Mouse (Mus musculus): ENCODE results near the gene Mrpl10. TPM values are rescaled to one million over a fixed set of nuclear protein-coding genes. Genes with fewer than 3 reads are reported as not detected.

The Mrpl10 gene
- polyA plus RNA-seq, 1 experiment from 2014 or later = 71.9 TPM

- Histone ChIP-seq H3K27ac (0 out of 2 replicates have a peak overlapping the region, but pooled peaks have one; percentile 25), H3K4me3 (replicated peaks; ENCODE audit: low read depth, low read length) (peak overlapping the region; percentile 20), H3K27me3 (ENCODE audit: insufficient read depth, low read length) (no peaks in the 10 kb centered on the region; the same call in 1 of the 2 replicates), H3K9me3 (replicated peaks; ENCODE audit: low read length) (no peaks in the 10 kb centered on the region), H3K36me3 (ENCODE audit: insufficient read depth, low read length) (no peaks in the 10 kb centered on the region), H3K4me1 (replicated peaks; ENCODE audit: insufficient read depth, low read length) (peaks cover 17% of the 10 kb centered on the region), H3K9ac (ENCODE audit: low read depth, low read length) (peak overlapping the region; percentile 62), H3K4me2 (ENCODE audit: low read length) (peak overlapping the region; percentile 51)
- peak; percentile 60 for DNase-seq (ENCODE audit: low spot score)
- TF ChIP-seq CTCF (IDR thresholded peaks at IDR 0.05; ENCODE audit: low read depth) = no peak
- ATAC-seq (replicated peaks; ENCODE audit: low FRiP score, low read depth) = no peak
- WGBS = 13% methylated on average over 30 of the region's 30 CpGs
Observed at GRCm38 (mm10) chr11:96997380-96997956, 43.9 kb upstream of the Mrpl10 start.

GRCm38 (mm10) chr11:97003170-97003569, 38.2 kb upstream of the Mrpl10 start:
- Histone ChIP-seq H3K36me3 (ENCODE audit: insufficient read depth, low read length) (no peaks in the 10 kb centered on the region), H3K4me2 (ENCODE audit: low read length) (no peak overlapping the region), H3K27ac (no peak overlapping the region), H3K4me1 (replicated peaks; ENCODE audit: insufficient read depth, low read length) (no peaks in the 10 kb centered on the region), H3K4me3 (replicated peaks; ENCODE audit: low read depth, low read length) (no peak overlapping the region), H3K27me3 (ENCODE audit: insufficient read depth, low read length) (no peaks in the 10 kb centered on the region), H3K9me3 (replicated peaks; ENCODE audit: low read length) (no peaks in the 10 kb centered on the region), H3K9ac (ENCODE audit: low read depth, low read length) (no peak overlapping the region)
- 35% methylated on average over 5 of the region's 5 CpGs for WGBS
- DNase-seq (ENCODE audit: low spot score) (no peak), ATAC-seq (replicated peaks; ENCODE audit: low FRiP score, low read depth) (no peak)
- no peak for TF ChIP-seq CTCF (IDR thresholded peaks at IDR 0.05; ENCODE audit: low read depth)

GRCm38 (mm10) chr11:97007093-97007794, 34.1 kb upstream of the Mrpl10 start:
- no peaks in the 10 kb centered on the region for H3K4me1 ChIP-seq (replicated peaks; ENCODE audit: insufficient read depth, low read length)
- no peak overlapping the region for H3K4me3 ChIP-seq (replicated peaks; ENCODE audit: low read depth, low read length)
- no peaks in the 10 kb centered on the region for H3K9me3 ChIP-seq (replicated peaks; ENCODE audit: low read length)
- no peaks in the 10 kb centered on the region for H3K36me3 ChIP-seq (ENCODE audit: insufficient read depth, low read length)
- TF ChIP-seq CTCF (IDR thresholded peaks at IDR 0.05; ENCODE audit: low read depth) = no peak
- no peak overlapping the region for H3K9ac ChIP-seq (ENCODE audit: low read depth, low read length)
- no peak overlapping the region for H3K27ac ChIP-seq
- H3K27me3 ChIP-seq (ENCODE audit: insufficient read depth, low read length) = no peaks in the 10 kb centered on the region
- no peak overlapping the region for H3K4me2 ChIP-seq (ENCODE audit: low read length)
- 52% methylated on average over 9 of the region's 9 CpGs for WGBS
- ATAC-seq (replicated peaks; ENCODE audit: low FRiP score, low read depth) (no peak), DNase-seq (ENCODE audit: low spot score) (no peak)

GRCm38 (mm10) chr11:97009198-97009790, 32.1 kb upstream of the Mrpl10 start:
- Histone ChIP-seq H3K36me3 (ENCODE audit: insufficient read depth, low read length) (no peaks in the 10 kb centered on the region), H3K27me3 (ENCODE audit: insufficient read depth, low read length) (no peaks in the 10 kb centered on the region), H3K4me1 (replicated peaks; ENCODE audit: insufficient read depth, low read length) (no peaks in the 10 kb centered on the region), H3K4me3 (replicated peaks; ENCODE audit: low read depth, low read length) (no peak overlapping the region), H3K27ac (no peak overlapping the region), H3K4me2 (ENCODE audit: low read length) (no peak overlapping the region), H3K9me3 (replicated peaks; ENCODE audit: low read length) (no peaks in the 10 kb centered on the region), H3K9ac (ENCODE audit: low read depth, low read length) (no peak overlapping the region)
- DNase-seq (ENCODE audit: low spot score) (no peak), ATAC-seq (replicated peaks; ENCODE audit: low FRiP score, low read depth) (no peak)
- WGBS = 63% methylated on average over 8 of the region's 8 CpGs
- TF ChIP-seq CTCF (IDR thresholded peaks at IDR 0.05; ENCODE audit: low read depth) = no peak

- no peak for TF ChIP-seq CTCF (IDR thresholded peaks at IDR 0.05; ENCODE audit: low read depth)
- WGBS = 19% methylated on average over 8 of the region's 8 CpGs
- Histone ChIP-seq H3K36me3 (ENCODE audit: insufficient read depth, low read length) (no peaks in the 10 kb centered on the region), H3K27ac (no peak within 1 kb of the TSS), H3K4me3 (replicated peaks; ENCODE audit: low read depth, low read length) (no peak within 1 kb of the TSS), H3K9me3 (replicated peaks; ENCODE audit: low read length) (no peaks in the 10 kb centered on the region), H3K4me2 (ENCODE audit: low read length) (no peak within 1 kb of the TSS), H3K9ac (ENCODE audit: low read depth, low read length) (no peak within 1 kb of the TSS), H3K27me3 (ENCODE audit: insufficient read depth, low read length) (peaks cover 21% of the 10 kb centered on the region), H3K4me1 (replicated peaks; ENCODE audit: insufficient read depth, low read length) (peaks cover 3% of the 10 kb centered on the region)
- no peak for DNase-seq (ENCODE audit: low spot score)
- ATAC-seq (replicated peaks; ENCODE audit: low FRiP score, low read depth) = no peak
Observed at GRCm38 (mm10) chr11:97013121-97013670, 28.2 kb upstream of the Mrpl10 start, which contains the start of gene Sp6. Sp6 (plus strand) TSS chr11:97013394.

All from kidney, postnatal 0 days (tissue).